Mouse (Mus musculus) embryo, embryonic 11.5 days (tissue): Measurements from ENCODE around the gene Paqr9.

ENCODE experiments used
- DNase-seq: peaks from one replicate; pipeline ENCODE4 v3.0.0-alpha.2; 2012; ENCODE audit warnings: low read depth, low spot score

Gene Paqr9

GRCm38 (mm10) chr9:95544598-95544997 lies 14.9 kb upstream of the Paqr9 start:
- DNase-seq: no peak

GRCm38 (mm10) chr9:95546679-95547078 lies 12.8 kb upstream of the Paqr9 start:
- no peak for DNase-seq

GRCm38 (mm10) chr9:95549626-95550411 lies 9.6 kb upstream of the Paqr9 start:
- no peak for DNase-seq

GRCm38 (mm10) chr9:95550856-95551774 lies 8.3 kb upstream of the Paqr9 start:
- no peak for DNase-seq

DNA sequence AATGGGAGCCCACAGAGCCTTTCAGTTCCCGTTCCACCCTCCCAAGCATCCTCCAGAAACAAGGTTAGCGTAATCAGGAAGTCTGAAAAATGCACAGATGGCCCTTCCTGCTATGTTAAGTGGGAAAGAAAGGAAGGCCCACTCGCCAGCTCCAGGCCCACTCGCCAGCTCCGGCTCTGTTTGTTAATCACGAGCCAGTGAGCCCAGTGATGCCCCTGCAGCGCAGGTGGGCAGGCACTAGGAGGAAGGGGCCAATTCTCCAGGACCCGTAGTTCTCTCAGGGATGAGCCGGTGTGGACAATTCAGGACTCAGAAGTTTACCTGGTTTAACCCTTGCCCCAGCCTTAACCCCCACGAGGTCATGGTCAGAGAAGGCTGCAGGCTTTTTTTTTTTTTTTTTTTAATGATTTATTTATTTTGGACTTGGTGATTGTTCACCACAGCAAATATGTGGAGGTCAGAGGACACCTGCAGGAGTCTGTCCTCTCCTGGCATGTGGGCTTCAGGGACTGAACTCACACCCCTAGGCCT lies 7.2 kb upstream of the Paqr9 start:
- DNase-seq: no peak

DNA sequence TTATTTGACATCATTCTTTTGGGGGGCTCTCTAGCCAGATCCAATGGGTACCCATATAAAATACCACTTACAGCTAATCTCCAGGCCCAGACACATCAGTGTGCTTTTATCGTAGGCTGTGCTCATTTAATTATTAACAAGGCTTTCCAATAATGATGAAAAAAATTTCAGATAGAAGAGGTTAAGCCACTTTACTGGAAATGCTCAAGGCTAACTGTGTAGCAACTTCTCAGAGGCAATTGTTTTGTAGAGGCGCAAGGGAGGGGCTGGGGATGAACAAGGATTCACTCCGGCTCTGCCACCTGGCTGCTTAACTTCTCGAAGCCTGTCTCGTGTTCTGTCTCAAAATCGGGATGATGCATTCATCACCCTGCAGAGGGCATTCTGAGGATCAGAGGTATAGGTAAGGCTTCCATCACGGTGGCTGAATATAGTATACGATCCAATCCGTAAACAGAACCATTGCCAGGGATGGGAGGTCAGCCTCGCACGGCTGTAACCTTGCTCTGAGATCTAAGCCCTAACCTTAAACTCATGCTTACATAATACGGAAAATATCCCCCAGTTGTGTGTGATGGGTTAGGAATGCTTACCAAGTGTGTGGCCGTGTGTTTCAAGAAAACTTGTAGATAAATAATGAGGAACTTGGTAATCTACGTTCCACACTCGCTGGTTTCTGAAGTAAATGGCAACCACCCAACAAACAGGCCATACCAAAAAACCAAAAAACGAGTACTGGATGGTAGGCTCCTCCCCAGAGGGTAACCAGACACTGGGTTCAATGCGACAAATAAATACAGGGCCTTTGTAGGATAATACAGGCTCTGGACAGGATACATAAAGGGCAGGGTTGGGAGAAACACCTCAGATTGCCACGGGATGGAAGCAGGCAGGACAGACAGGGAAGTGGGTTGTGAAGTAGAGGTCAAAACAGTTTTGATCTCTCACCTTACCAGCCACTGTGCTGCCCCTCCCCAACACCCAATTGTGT lies 4.9 kb upstream of the Paqr9 start:
- DNase-seq: no peak

- no peak for DNase-seq
These were observed 4.2 kb upstream of the Paqr9 start for GRCm38 (mm10) chr9:95555233-95555740.

- DNase-seq: no peak
These were observed 3.4 kb upstream of the Paqr9 start for GRCm38 (mm10) chr9:95556067-95556512.

DNA sequence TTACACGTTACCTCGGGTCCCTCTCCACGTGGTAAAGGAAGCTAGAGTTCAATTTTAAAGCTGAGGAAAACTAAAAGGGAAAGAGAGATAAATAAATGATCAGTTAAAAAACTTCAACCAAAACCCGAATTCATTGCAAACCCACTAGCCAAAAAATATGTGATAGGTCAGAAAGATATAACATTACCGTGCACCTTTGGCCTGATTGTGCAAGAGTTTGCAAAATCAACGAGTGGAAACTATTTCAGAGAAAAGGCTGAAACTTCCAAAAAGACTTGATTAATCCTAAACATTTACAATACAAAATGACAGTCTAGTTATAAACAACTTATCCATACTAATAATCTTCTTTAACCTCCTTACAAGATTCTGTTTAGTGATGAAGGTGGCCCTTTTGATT lies 1.7 kb upstream of the Paqr9 start:
- no peak for DNase-seq

GRCm38 (mm10) chr9:95558726-95559058 lies 765 bp upstream of the Paqr9 start:
- DNase-seq: no peak

GRCm38 (mm10) chr9:95559936-95560735 lies 679 bp downstream of the Paqr9 start:
- DNase-seq: no peak

GRCm38 (mm10) chr9:95564047-95564446 lies 4.6 kb downstream of the Paqr9 start:
- DNase-seq: no peak

DNA sequence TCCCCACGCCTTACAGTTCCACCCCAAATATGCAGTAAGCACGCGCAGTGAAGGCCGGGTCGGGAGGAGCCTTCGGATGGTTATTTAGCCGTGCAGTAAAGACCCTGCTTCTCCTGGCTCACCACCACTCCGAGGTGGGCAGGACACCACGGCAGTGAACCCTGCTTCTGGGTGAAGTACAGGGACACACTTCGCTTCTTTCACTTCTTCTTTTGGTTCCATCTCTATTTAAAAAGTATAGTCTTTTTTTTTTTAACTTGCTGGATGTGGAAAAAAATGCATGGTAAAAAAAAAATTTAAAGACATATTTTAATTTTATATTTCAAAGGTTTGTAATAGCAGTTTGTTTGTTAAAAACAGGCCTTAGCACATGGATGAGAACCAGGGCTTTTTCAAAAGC lies 6.9 kb downstream of the Paqr9 start:
- no peak for DNase-seq

GRCm38 (mm10) chr9:95566931-95567330 lies 7.5 kb downstream of the Paqr9 start:
- DNase-seq: no peak

- no peak for DNase-seq
These were observed 9.8 kb downstream of the Paqr9 start for GRCm38 (mm10) chr9:95569249-95569648.

DNA sequence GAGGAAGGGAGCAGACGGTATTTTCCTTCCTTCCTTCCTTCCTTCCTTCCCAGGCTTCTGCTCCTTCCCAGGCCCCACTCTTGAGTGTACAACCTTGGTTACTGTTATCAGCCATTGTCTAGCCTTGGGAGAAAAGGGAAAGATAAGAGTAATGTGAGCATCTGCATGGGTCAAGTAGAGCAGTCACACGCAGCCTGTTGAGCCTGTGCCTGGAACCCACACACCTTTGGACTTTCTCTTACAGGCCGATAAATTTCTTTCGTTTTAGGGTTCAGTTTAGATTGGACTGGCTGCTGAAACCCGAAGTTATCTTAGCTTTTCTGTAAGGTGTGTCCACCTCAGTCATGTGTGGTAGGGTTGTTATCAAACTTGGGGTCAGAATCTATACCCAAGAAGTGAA lies 10.5 kb downstream of the Paqr9 start:
- no peak for DNase-seq

DNA sequence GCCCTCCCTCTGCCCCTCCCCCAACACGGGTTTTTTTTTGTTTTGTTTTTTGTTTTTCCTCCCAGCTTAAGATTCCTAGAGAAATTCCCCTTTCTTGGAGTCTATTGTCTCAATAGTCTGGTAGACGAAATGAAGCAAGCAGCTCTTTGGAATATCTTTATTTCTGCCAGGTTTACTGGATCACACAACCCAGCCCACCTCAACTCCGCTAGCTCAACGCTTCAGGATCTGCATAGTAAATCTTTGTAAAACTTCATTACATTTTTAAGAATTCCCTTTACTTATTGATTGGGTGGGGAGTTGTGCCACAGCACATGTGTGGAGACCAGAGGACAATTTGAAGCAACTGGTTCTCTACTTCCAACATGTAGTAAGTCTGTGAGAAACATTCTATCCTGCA lies 11.1 kb downstream of the Paqr9 start:
- no peak for DNase-seq

DNA sequence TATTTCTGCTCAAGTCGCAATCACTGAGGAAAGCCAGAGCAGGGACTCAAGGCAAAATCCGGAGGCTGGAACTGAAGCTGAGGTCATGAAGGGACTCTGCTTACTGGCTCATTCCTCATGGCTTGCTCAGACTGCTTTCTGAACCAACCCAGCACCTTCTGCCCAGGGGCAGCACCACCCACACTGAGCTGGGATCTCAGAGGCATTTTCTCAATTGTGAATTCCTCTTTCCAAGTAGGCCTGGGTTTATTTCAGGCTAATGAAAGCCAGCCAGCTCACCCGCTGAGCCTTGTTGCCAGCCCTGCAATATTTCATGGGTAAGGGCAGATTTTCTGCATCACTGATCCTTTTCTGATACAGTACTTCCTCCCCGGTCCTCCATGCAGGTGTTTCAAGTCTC lies 12.0 kb downstream of the Paqr9 start:
- DNase-seq: no peak

DNA sequence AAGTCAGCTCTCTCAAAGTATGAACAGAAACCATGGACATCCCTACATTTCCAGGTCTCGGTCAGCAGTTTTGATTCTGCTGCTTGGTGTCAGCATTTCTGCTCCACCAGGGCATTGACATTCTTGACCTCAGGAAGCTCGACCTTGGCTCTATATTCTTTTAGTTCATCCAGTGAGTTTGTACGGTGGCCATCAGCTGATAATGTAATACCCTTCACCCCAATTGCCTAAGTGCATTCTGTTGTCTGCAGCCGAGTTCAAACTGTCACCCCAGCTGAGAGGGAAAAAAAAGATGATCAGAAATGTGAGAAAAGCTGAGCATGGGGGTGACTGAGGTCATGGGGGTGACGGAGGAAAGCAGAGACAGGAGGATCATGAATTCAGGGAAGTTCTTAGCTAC lies 13.1 kb downstream of the Paqr9 start:
- DNase-seq: no peak

GRCm38 (mm10) chr9:95574116-95574515 lies 14.7 kb downstream of the Paqr9 start:
- no peak for DNase-seq
